Mouse (Mus musculus): ENCODE data around the gene Arl6ip5. TPM values are rescaled to one million over a fixed set of nuclear protein-coding genes. Genes with fewer than 3 reads are reported as not detected.

The Arl6ip5 gene
- polyA plus RNA-seq, 1 experiment = 66.0 TPM

GRCm38 (mm10) chr6:97269596-97269995, 59.1 kb downstream of the Arl6ip5 start:
- H3K36me3 ChIP-seq (ENCODE audit: control insufficient read depth, insufficient read depth, low read length) = no peaks in the 10 kb centered on the region
- H3K4me3 ChIP-seq (ENCODE audit: insufficient read depth, low read depth, low read length) = no peak overlapping the region
- no peak overlapping the region for H3K27ac ChIP-seq (ENCODE audit: insufficient read depth, low read depth, low read length)
- WGBS = 56% methylated on average over 11 of the region's 11 CpGs
- H3K27me3 ChIP-seq (replicated peaks; ENCODE audit: control insufficient read depth, insufficient read depth, low read length) = no peaks in the 10 kb centered on the region
- TF ChIP-seq CTCF (conservative IDR thresholded peaks at IDR 0.05; ENCODE audit: insufficient read depth, insufficient read length, low read depth, low read length) (no peak), POLR2A (IDR thresholded peaks at IDR 0.05; ENCODE audit: low read depth, low read length) (no peak)
- no peaks in the 10 kb centered on the region; the same call in 1 of the 2 replicates for H3K4me1 ChIP-seq (ENCODE audit: control insufficient read depth, insufficient read depth, low read length)
- no peak for DNase-seq

GRCm38 (mm10) chr6:97272349-97272748, 61.9 kb downstream of the Arl6ip5 start:
- Histone ChIP-seq H3K27ac (ENCODE audit: insufficient read depth, low read depth, low read length) (no peak overlapping the region), H3K36me3 (ENCODE audit: control insufficient read depth, insufficient read depth, low read length) (no peaks in the 10 kb centered on the region), H3K4me3 (ENCODE audit: insufficient read depth, low read depth, low read length) (no peak overlapping the region), H3K4me1 (ENCODE audit: control insufficient read depth, insufficient read depth, low read length) (no peaks in the 10 kb centered on the region), H3K27me3 (replicated peaks; ENCODE audit: control insufficient read depth, insufficient read depth, low read length) (no peaks in the 10 kb centered on the region)
- 81% methylated on average over 2 of the region's 2 CpGs for WGBS
- TF ChIP-seq CTCF (conservative IDR thresholded peaks at IDR 0.05; ENCODE audit: insufficient read depth, insufficient read length, low read depth, low read length) (no peak), POLR2A (IDR thresholded peaks at IDR 0.05; ENCODE audit: low read depth, low read length) (no peak)
- DNase-seq = no peak

- WGBS = 83% methylated on average over 16 of the region's 16 CpGs
- no peak overlapping the region for H3K4me3 ChIP-seq (ENCODE audit: insufficient read depth, low read depth, low read length)
- no peaks in the 10 kb centered on the region; the same call in 1 of the 2 replicates for H3K4me1 ChIP-seq (ENCODE audit: control insufficient read depth, insufficient read depth, low read length)
- H3K36me3 ChIP-seq (ENCODE audit: control insufficient read depth, insufficient read depth, low read length) = no peaks in the 10 kb centered on the region
- H3K27ac ChIP-seq (ENCODE audit: insufficient read depth, low read depth, low read length) = no peak overlapping the region
- no peak for TF ChIP-seq POLR2A (IDR thresholded peaks at IDR 0.05; ENCODE audit: low read depth, low read length)
- no peak for TF ChIP-seq CTCF (conservative IDR thresholded peaks at IDR 0.05; ENCODE audit: insufficient read depth, insufficient read length, low read depth, low read length)
- no peaks in the 10 kb centered on the region for H3K27me3 ChIP-seq (replicated peaks; ENCODE audit: control insufficient read depth, insufficient read depth, low read length)
- DNase-seq = no peak
Observed at GRCm38 (mm10) chr6:97273058-97273710, 62.7 kb downstream of the Arl6ip5 start.

GRCm38 (mm10) chr6:97273777-97274176, 63.3 kb downstream of the Arl6ip5 start:
- 92% methylated on average over 3 of the region's 3 CpGs for WGBS
- no peaks in the 10 kb centered on the region for H3K36me3 ChIP-seq (ENCODE audit: control insufficient read depth, insufficient read depth, low read length)

GRCm38 (mm10) chr6:97275760-97276159, 65.3 kb downstream of the Arl6ip5 start:
- no peaks in the 10 kb centered on the region for H3K27me3 ChIP-seq (replicated peaks; ENCODE audit: control insufficient read depth, insufficient read depth, low read length)
- TF ChIP-seq CTCF (conservative IDR thresholded peaks at IDR 0.05; ENCODE audit: insufficient read depth, insufficient read length, low read depth, low read length) (no peak), POLR2A (IDR thresholded peaks at IDR 0.05; ENCODE audit: low read depth, low read length) (no peak)
- H3K27ac ChIP-seq (ENCODE audit: insufficient read depth, low read depth, low read length) = no peak overlapping the region
- H3K4me1 ChIP-seq (ENCODE audit: control insufficient read depth, insufficient read depth, low read length) = no peaks in the 10 kb centered on the region; the same call in 1 of the 2 replicates
- no peak overlapping the region for H3K4me3 ChIP-seq (ENCODE audit: insufficient read depth, low read depth, low read length)
- 49% methylated on average over 4 of the region's 4 CpGs for WGBS
- DNase-seq = no peak
- H3K36me3 ChIP-seq (ENCODE audit: control insufficient read depth, insufficient read depth, low read length) = no peaks in the 10 kb centered on the region

More at GRCm38 (mm10) chr6:97273777-97274176, 63.3 kb downstream of the Arl6ip5 start:
- Histone ChIP-seq H3K4me3 (ENCODE audit: insufficient read depth, low read depth, low read length) (no peak overlapping the region), H3K27me3 (replicated peaks; ENCODE audit: control insufficient read depth, insufficient read depth, low read length) (no peaks in the 10 kb centered on the region), H3K4me1 (ENCODE audit: control insufficient read depth, insufficient read depth, low read length) (no peaks in the 10 kb centered on the region; the same call in 1 of the 2 replicates), H3K27ac (ENCODE audit: insufficient read depth, low read depth, low read length) (no peak overlapping the region)
- no peak for DNase-seq
- TF ChIP-seq CTCF (conservative IDR thresholded peaks at IDR 0.05; ENCODE audit: insufficient read depth, insufficient read length, low read depth, low read length) (no peak), POLR2A (IDR thresholded peaks at IDR 0.05; ENCODE audit: low read depth, low read length) (no peak)

- Histone ChIP-seq H3K36me3 (ENCODE audit: control insufficient read depth, insufficient read depth, low read length) (no peaks in the 10 kb centered on the region), H3K27me3 (replicated peaks; ENCODE audit: control insufficient read depth, insufficient read depth, low read length) (no peaks in the 10 kb centered on the region), H3K4me3 (ENCODE audit: insufficient read depth, low read depth, low read length) (no peak overlapping the region), H3K27ac (ENCODE audit: insufficient read depth, low read depth, low read length) (no peak overlapping the region), H3K4me1 (ENCODE audit: control insufficient read depth, insufficient read depth, low read length) (no peaks in the 10 kb centered on the region; the same call in 1 of the 2 replicates)
- peak; percentile 40 for DNase-seq
- WGBS = 54% methylated on average over 4 of the region's 4 CpGs
- no peak for TF ChIP-seq CTCF (conservative IDR thresholded peaks at IDR 0.05; ENCODE audit: insufficient read depth, insufficient read length, low read depth, low read length)
Observed at GRCm38 (mm10) chr6:97276366-97276765, 65.9 kb downstream of the Arl6ip5 start.

- H3K36me3 ChIP-seq (ENCODE audit: control insufficient read depth, insufficient read depth, low read length) = no peaks in the 10 kb centered on the region
- no peak overlapping the region for H3K4me3 ChIP-seq (ENCODE audit: insufficient read depth, low read depth, low read length)
- H3K4me1 ChIP-seq (ENCODE audit: control insufficient read depth, insufficient read depth, low read length) = no peaks in the 10 kb centered on the region; the same call in 1 of the 2 replicates
- no peaks in the 10 kb centered on the region for H3K27me3 ChIP-seq (replicated peaks; ENCODE audit: control insufficient read depth, insufficient read depth, low read length)
- WGBS = 56% methylated on average over 5 of the region's 5 CpGs
- DNase-seq = no peak
- TF ChIP-seq POLR2A (IDR thresholded peaks at IDR 0.05; ENCODE audit: low read depth, low read length) (no peak), CTCF (conservative IDR thresholded peaks at IDR 0.05; ENCODE audit: insufficient read depth, insufficient read length, low read depth, low read length) (no peak)
- no peak overlapping the region for H3K27ac ChIP-seq (ENCODE audit: insufficient read depth, low read depth, low read length)
Observed at GRCm38 (mm10) chr6:97276890-97277497, 66.5 kb downstream of the Arl6ip5 start.
